Mouse (Mus musculus) mature B cell (primary cell): ENCODE measurements at regions not wholly inside any gene's neighbourhood (a gene's known extent, or its start where the extent isn't known, plus 50 kb on each side); places are given as distances from the start of the nearest gene placed in this dataset.

Source experiments
- in situ Hi-C: fragments of 300-500 bp; cut with MboI; formaldehyde crosslinking; loops from 2 replicates; pipeline ENCODE4 v1.14.3; 2019

GRCm38 (mm10) chr3:38220934-38221833 is 263.5 kb downstream of the Ankrd50 start:
- in situ Hi-C loops = loop anchor here (25.0 kb wide), 1 partner anchor 759 kb away; no protein-coding TSS in a partner anchor

GRCm38 (mm10) chr3:38209081-38209480 is 275.6 kb downstream of the Ankrd50 start:
- in situ Hi-C loops = loop anchor here (25.0 kb wide), 1 partner anchor 747 kb away; no protein-coding TSS in a partner anchor

- in situ Hi-C loops = loop anchor here (25.0 kb wide), 1 partner anchor 746 kb away; no protein-coding TSS in a partner anchor
Observed at GRCm38 (mm10) chr3:38207867-38208266, 276.8 kb downstream of the Ankrd50 start.

GRCm38 (mm10) chr3:38201861-38202656 is 282.6 kb downstream of the Ankrd50 start:
- in situ Hi-C loops = loop anchor here (25.0 kb wide), 1 partner anchor 740 kb away; no protein-coding TSS in a partner anchor

GRCm38 (mm10) chr3:38194001-38194400 is 290.6 kb downstream of the Ankrd50 start:
- in situ Hi-C loops = no loop called here

- in situ Hi-C loops = no loop called here
Observed at GRCm38 (mm10) chr3:38187406-38187896, 297.2 kb downstream of the Ankrd50 start.

GRCm38 (mm10) chr3:38186503-38186902 is 298.1 kb downstream of the Ankrd50 start:
- in situ Hi-C loops = no loop called here

GRCm38 (mm10) chr3:38178295-38178694 is 306.3 kb downstream of the Ankrd50 start:
- in situ Hi-C loops = no loop called here

- in situ Hi-C loops = no loop called here
Observed at GRCm38 (mm10) chr3:38175946-38176345, 308.7 kb downstream of the Ankrd50 start.

GRCm38 (mm10) chr3:38174735-38175280 is 309.8 kb downstream of the Ankrd50 start:
- in situ Hi-C loops = no loop called here

- in situ Hi-C loops = no loop called here
Observed at GRCm38 (mm10) chr3:38152408-38152807, 332.2 kb downstream of the Ankrd50 start.

- in situ Hi-C loops = no loop called here
Observed at GRCm38 (mm10) chr3:38151821-38152220, 332.8 kb downstream of the Ankrd50 start.

GRCm38 (mm10) chr3:38146663-38147062 is 338.0 kb downstream of the Ankrd50 start:
- in situ Hi-C loops = no loop called here

GRCm38 (mm10) chr3:38145444-38145843 is 339.2 kb downstream of the Ankrd50 start:
- in situ Hi-C loops = no loop called here

- in situ Hi-C loops = no loop called here
Observed at GRCm38 (mm10) chr3:38144650-38145049, 340.0 kb downstream of the Ankrd50 start.

- in situ Hi-C loops = no loop called here
Observed at GRCm38 (mm10) chr3:38143147-38143883, 341.3 kb downstream of the Ankrd50 start.

GRCm38 (mm10) chr3:38139387-38139786 is 345.3 kb downstream of the Ankrd50 start:
- in situ Hi-C loops = no loop called here

GRCm38 (mm10) chr3:38138014-38138413 is 346.6 kb downstream of the Ankrd50 start:
- in situ Hi-C loops = no loop called here

- in situ Hi-C loops = no loop called here
Observed at GRCm38 (mm10) chr3:38135808-38136214, 348.8 kb downstream of the Ankrd50 start.

GRCm38 (mm10) chr3:38134425-38134824 is 350.2 kb downstream of the Ankrd50 start:
- in situ Hi-C loops = no loop called here

GRCm38 (mm10) chr3:38131887-38132220 is 352.8 kb downstream of the Ankrd50 start:
- in situ Hi-C loops = no loop called here
